Mouse (Mus musculus): ENCODE data around the gene H2-Ab1.

The H2-Ab1 gene

DNA sequence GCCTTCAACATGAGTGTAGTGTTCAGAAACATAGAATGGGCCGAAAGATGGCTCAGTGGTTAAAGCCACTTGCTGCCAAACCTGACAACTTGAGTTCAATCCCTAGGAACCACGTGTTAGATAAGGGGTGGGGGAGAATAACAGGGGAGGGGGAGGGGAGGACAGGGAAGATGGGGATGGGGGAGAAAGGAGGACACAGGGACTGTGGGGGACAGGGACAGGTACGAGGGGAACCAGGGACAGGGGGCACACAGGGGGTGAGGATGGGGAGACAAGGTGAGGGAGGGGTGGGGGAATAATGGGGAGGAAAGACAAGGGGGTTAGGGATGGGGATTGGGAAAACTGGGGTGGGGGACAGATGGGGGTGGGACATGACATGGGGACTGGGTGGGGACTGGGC is 17.1 kb upstream of the H2-Ab1 start:
- no peak for DNase-seq

- DNase-seq = no peak
Measured at GRCm38 (mm10) chr17:34240916-34241315, 16.6 kb upstream of the H2-Ab1 start.

GRCm38 (mm10) chr17:34244656-34245055 is 12.8 kb upstream of the H2-Ab1 start:
- no peak for DNase-seq

DNA sequence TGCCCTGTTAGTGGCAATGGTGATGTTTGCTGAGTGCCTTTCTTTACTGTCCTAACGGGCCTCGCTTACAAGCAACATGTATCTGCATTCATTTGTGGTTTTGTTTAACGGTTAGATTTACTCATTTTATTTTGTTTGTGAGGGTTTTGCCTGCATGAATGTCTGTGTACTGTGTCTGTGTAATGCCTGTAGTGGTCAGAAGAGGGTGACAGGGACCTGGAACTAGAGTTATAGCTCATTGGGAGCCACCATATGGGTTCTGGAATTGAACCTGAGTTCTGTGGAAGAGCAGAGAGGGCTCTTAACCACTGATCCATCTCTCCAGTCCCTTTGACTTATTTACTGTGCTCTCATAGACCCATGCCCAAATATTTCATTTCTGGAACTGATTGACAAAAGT is 10.4 kb upstream of the H2-Ab1 start:
- no peak for DNase-seq

DNA sequence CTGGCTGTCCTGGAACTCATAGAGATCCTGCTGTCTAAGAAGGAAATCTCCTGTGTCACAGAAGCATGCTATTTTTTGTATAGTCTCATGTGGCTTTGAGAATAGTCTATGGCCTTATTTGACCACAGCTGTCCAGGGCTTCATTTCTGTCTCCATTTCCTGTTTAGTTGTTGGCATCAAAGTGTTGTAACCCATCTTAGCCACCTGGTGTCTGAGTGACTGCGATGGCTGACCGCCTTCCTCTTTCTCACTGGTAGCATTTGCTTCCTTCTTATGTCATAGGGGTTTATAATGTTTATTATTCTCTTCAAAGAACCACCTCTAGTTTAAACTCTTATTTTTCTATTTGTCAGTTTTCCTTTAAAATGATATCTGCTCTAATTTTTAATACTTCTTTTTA is 8.7 kb upstream of the H2-Ab1 start:
- no peak for DNase-seq

DNA sequence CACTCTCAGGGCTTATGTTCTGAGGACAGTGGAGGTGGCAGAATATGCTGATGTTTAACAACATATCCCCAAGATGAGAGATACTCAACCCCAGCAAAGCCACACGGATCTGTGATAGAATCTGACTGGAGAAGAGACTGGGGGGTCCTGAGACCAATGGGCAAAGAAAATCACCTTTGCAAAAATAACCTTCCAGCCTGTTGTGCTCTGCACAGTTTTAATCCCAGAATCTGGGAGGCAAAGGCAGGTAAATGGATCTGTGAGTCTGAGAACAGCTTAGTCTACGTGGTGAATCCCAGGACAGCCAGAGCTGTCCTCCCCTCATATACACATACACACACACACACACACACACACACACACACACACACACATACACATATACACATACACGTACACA is 8.1 kb upstream of the H2-Ab1 start:
- DNase-seq = no peak

DNA sequence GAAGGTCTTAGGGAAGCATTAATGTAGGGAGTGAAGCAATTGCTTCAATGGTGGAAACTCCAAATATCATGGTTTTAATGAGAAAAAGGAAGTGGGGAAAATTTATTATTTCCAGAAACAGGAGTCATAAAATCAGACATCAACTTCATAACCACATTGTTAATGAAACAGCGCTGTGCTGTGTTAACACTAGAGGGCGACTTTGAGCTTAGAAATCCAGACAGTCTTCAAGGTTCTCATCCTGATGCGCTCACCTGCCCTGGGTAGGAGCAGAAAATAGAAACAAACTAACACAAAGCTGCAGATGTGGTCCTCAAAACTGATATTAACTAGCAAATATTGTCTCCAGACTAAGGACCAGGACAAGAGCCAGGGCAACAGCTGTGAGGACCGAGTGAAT is 7.6 kb upstream of the H2-Ab1 start:
- peak; percentile 54 for DNase-seq

DNA sequence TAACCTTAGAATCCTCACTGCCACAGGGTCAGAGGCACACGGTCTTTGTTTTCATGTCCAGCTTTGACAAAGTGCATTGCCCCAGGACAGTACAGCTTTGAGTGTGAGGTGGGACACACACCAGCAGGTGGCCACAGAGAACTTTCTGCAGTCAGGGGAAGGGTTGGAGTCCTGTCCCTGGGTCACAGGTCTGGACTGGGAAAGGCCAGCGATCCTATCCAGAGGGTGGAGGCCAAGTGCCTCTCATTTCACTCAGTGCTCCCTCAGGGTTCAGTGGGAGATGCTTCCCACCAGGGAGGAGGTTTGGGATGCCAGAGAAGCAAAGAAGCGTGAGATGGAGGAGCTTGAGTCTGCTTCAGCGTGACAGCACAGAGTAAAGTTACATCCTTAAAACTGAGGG is 5.8 kb upstream of the H2-Ab1 start:
- DNase-seq = no peak

- no peak for DNase-seq
Measured at GRCm38 (mm10) chr17:34256501-34256900, 988 bp upstream of the H2-Ab1 start.

GRCm38 (mm10) chr17:34260551-34260950 is 3.1 kb downstream of the H2-Ab1 start:
- DNase-seq = no peak

DNA sequence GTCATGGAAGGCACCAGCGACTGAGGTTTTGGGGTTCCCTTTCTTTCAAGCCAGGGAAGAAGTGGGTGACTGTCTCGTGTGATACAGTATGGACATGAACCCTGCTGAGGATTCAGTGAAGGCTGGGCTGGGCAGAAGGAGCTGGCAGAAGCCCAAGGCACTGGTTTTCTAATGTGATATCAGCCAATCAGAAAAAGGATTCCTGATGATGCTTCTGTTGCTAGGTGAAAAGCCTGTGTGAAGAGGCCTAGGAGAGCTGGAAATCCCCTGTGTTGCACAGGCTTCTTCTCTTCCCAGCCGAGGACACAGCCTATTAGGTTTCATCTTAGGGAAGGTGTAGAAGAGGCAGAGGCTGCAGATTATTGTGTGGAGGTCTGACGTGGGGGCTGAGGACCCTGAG is 4.0 kb downstream of the H2-Ab1 start:
- DNase-seq = peak; percentile 69

DNA sequence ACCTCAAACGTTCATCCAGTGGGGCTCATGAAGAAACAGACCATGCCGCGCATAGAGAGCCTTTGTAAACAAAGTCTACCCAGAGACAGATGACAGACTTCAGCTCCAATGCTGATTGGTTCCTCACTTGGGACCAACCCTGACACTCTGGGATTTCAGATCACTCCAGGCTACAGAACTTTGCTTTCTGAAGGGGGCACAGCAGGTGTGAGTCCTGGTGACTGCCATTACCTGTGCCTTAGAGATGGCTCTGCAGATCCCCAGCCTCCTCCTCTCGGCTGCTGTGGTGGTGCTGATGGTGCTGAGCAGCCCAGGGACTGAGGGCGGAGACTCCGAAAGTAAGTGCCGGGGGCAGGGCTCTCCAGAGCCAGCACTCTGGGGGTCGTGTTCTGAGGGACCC is 5.6 kb downstream of the H2-Ab1 start:
- peak; percentile 77 for DNase-seq

DNA sequence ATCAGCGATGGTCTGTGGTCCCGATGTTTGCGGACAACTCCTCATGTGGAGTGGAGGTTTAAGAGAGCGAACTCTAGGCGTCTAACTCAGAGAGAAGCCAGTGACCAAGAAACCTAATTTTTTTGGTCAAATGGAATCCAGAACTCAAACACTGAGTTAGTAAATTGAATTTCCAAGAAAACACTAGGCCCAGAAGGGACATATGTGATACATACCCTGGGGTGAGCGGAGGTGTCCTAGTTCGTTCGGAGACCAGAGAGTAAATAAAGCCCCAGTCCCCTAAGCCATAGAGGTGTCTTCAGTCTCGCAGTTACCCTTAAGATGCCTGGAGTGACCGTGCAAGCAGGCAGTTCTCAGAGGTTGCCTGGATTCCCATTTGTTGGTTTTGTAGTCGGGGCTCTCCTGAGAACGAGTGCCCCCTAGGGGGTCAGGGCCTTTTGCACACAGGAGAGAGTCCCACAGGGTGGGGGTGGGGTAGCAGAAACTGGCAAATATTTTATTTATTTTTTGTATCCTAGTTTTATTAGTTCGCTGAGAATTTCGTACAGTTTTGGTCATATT is 6.4 kb downstream of the H2-Ab1 start:
- no peak for DNase-seq

DNA sequence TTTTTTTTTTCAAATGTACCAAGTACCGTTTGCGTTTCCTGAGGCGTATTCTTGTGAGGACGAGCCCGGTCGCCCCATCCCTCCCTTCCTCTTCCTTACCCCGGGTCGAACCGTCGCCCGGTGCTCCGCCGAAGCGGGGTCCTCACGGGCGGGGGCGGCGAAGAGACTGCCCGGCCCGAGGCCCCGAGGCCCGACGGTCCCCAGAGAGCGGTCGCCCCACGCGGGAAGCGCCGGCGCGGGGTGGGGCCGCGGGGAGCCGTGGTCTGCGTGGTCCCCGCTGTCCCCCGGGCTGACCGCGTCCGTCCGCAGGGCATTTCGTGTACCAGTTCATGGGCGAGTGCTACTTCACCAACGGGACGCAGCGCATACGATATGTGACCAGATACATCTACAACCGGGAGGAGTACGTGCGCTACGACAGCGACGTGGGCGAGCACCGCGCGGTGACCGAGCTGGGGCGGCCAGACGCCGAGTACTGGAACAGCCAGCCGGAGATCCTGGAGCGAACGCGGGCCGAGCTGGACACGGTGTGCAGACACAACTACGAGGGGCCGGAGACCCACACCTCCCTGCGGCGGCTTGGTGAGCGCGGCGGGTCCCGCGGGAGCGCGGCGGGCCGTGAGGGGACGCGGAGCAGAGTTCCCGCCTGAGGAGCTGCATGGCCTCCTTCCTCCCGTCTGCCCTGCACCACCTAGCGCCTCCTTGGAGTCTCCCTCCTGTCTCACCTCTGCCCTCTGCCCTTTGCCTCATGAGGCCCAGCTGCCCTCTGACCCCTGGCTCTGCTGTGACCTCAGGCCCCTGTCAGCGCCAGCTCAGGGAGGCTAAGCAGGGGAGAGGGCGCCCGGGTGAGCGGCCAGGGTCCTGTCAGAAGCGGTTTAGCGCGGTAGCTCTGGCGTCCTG is 7.2 kb downstream of the H2-Ab1 start:
- peak; percentile 10 for DNase-seq

DNA sequence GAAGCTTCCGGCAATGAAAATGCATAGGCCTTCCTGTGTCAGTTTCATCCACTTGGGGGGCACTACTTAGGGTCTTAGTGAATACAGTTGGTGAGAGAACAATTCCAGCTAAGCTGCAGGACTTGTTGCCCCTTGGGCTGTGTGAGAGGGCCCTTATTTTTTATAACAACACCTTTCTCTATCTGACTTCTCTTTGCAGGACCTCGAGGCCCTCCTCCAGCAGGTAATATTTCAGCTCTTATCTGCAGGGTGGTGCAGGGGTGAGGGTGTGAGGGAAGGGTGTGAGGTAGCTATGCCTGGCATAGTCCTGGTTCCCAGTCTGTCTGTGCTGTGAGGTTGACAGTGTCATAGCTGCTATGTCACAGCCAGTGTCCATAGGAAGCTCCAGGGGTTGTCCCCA is 10.8 kb downstream of the H2-Ab1 start:
- DNase-seq = no peak

DNA sequence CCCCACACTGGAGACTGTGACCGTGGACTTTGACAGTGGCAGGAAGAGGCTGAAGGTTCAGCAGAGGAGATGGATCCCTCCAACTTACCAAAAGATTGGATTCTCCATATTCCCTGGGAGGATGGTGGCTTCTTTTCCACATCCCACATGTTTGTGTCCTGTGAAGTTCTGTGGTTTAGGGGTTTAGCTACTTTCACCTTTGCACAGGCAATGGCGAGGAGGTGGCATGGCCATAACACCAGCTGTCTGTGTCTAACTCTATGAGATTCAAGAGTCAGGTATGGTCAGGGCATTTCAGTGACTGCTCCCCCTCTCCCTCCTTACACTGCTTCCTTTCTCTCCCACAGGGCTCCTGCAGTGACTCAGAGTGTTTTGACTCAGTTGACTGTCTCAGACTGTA is 11.3 kb downstream of the H2-Ab1 start:
- no peak for DNase-seq

- no peak for DNase-seq
Measured at GRCm38 (mm10) chr17:34269817-34270216, 12.3 kb downstream of the H2-Ab1 start.

- no peak for DNase-seq
Measured at GRCm38 (mm10) chr17:34270230-34270629, 12.7 kb downstream of the H2-Ab1 start.

GRCm38 (mm10) chr17:34270940-34271339 is 13.5 kb downstream of the H2-Ab1 start:
- no peak for DNase-seq

- no peak for DNase-seq
Measured at GRCm38 (mm10) chr17:34272102-34272501, 14.6 kb downstream of the H2-Ab1 start.

DNA sequence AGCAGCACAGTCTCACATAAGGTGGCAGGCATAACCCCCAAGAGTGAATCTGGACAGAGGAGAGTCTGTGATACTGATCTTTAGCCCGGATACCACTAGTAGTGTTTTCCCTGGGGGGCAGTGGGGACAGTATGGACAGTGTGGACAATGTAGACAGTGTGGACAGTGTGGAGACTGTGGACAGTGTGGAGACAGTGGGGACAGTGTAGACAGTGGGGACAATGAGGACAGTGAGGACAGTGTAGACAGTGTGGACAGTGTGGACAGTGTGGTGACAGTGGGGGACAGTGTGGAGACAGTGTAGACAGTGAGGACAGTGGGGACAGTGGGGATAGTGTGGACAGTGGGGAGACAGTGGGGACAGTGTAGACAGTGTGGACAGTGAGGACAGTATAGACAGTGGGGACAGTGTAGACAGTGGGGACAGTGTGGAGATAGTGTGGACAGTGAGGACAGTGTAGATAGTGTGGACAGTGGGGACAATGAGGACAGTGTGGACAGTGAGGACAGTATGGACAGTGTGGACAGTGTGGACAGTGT is 23.1 kb downstream of the H2-Ab1 start:
- DNase-seq = no peak

- no peak for DNase-seq
Measured at GRCm38 (mm10) chr17:34281836-34282235, 24.3 kb downstream of the H2-Ab1 start.

DNA sequence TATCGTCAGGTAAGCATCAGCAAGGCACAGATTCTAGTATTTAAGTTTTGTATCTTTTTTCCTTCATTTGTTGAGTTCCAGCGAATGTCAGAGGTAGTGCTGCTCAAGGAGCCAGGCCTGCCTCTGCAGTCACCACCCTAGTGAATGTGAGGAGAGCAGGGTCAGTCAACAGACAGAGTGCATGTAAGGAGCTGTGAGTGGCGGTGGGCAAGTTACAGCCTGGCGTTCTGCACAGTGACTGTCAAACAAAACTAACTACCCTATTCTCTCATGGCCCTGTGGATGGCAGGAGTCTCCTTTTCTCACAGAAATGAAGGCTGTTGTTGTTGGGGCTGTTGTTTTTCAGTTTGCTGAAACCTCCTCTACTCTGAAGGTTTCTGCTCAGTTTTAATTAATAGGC is 27.9 kb downstream of the H2-Ab1 start:
- no peak for DNase-seq

DNA sequence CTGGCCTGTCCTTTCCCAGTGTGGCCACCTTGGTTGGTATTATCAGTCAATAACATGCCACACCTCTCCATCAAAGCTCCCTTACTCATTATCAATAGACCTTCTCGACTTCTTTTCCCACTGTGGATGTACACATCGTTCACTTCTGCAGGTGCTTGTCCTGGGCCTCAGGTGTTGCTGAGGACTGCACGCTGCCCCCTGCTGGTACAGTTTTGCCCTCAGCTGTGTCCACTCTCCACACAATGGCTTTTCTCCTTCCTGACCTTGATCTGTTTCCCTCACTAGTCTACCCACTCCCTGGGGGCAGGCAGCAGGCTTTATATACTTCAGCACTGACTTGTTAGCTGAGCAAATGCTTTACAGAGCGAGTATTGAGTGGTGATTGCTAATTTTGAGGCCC is 28.4 kb downstream of the H2-Ab1 start:
- peak; percentile 57 for DNase-seq
